Mouse (Mus musculus) MEL (cell line): ENCODE results near the gene Rnf26. TPM values are rescaled to one million over a fixed set of nuclear protein-coding genes. Genes with fewer than 3 reads are reported as not detected.

ENCODE experiments used
- polyA plus RNA-seq, 2 experiments: library from polyadenylated mRNA; stranded (reverse) in 1 of 2; unstranded in 1 of 2; fragments of >175 nt in 1 of 2; fragments of >200 nt in 1 of 2; gene quantifications; 2 replicates each; pipeline versions ENCODE4 v1.2.1 to v1.2.4; 2012; ENCODE audit warnings: low replicate concordance in 2 of 2, low read depth in 1 of 2; ENCODE audit not compliant: insufficient read length in 2 of 2, insufficient read depth in 1 of 2, missing spikeins in 1 of 2
- total RNA-seq: library from RNA; depleted of rRNA; stranded (reverse); fragments of 300-350 nt; gene quantifications from 2 replicates; pipeline ENCODE4 v1.2.3, GENCODE M21; 2012; rRNA removed

Gene Rnf26
- total and polyA plus RNA-seq, 3 experiments: 14.0 to 55.1 TPM; not detected in 1

Other genes starting within 250 kb of the Rnf26 start
- gene Thy1, start 70.1 kb downstream of the Rnf26 start, total RNA-seq: 1.5 and 4.0 TPM in 2 replicates
- gene Thy1, start 70.1 kb downstream of the Rnf26 start, polyA plus RNA-seq: 10 to 100 TPM in 1 of 2 experiments, not detected in 1; 24.0 TPM
- 3.6 and 4.3 TPM in 2 replicates for gene Usp2, start 46.5 kb downstream of the Rnf26 start, total RNA-seq
- 10 to 100 TPM in 1 of 2 experiments, not detected in 1; 13.9 TPM for gene Usp2, start 46.5 kb downstream of the Rnf26 start, polyA plus RNA-seq
- not detected in 2 replicates for gene Mfrp, start 11.8 kb downstream of the Rnf26 start, total RNA-seq
- gene Mfrp, start 11.8 kb downstream of the Rnf26 start, polyA plus RNA-seq: under 1 TPM in 1 of 2 experiments, not detected in 1; 0.10 TPM
- gene C1qtnf5, start 6.3 kb downstream of the Rnf26 start, total RNA-seq: 0.19 TPM in 1 of 2 replicates, not detected in the other
- gene C1qtnf5, start 6.3 kb downstream of the Rnf26 start, polyA plus RNA-seq: under 1 TPM in 1 of 2 experiments, not detected in 1; 0.13 TPM
- gene Gm49380, start within 50 bp of the Rnf26 start, total RNA-seq: not detected in 2 replicates
- under 1 TPM in 1 of 2 experiments, not detected in 1; 0.24 TPM for gene Gm49380, start within 50 bp of the Rnf26 start, polyA plus RNA-seq
- 0.10 and 0.15 TPM in 2 replicates for gene Mcam, start 21.0 kb upstream of the Rnf26 start, total RNA-seq
- under 1 TPM in 1 of 2 experiments, not detected in 1; 0.88 TPM for gene Mcam, start 21.0 kb upstream of the Rnf26 start, polyA plus RNA-seq
- 9.1 and 14.9 TPM in 2 replicates for gene Cbl, start 120.5 kb upstream of the Rnf26 start, total RNA-seq
- gene Cbl, start 120.5 kb upstream of the Rnf26 start, polyA plus RNA-seq: 10 to 100 TPM; 36.8 to 41.1 TPM
- not detected in 2 replicates for gene Ccdc153, start 127.2 kb upstream of the Rnf26 start, total RNA-seq
- not detected for gene Ccdc153, start 127.2 kb upstream of the Rnf26 start, polyA plus RNA-seq
- gene Pdzd3, start 138.0 kb upstream of the Rnf26 start, total RNA-seq: not detected in 2 replicates
- under 1 TPM in 1 of 2 experiments, not detected in 1; 0.06 TPM for gene Pdzd3, start 138.0 kb upstream of the Rnf26 start, polyA plus RNA-seq
- 1.2 and 1.5 TPM in 2 replicates for gene Nlrx1, start 155.1 kb upstream of the Rnf26 start, total RNA-seq
- gene Nlrx1, start 155.1 kb upstream of the Rnf26 start, polyA plus RNA-seq: 1 to 10 TPM in 1 of 2 experiments, not detected in 1; 7.0 TPM
- gene Abcg4, start 175.1 kb upstream of the Rnf26 start, total RNA-seq: 2.5 and 4.1 TPM in 2 replicates
- gene Abcg4, start 175.1 kb upstream of the Rnf26 start, polyA plus RNA-seq: 10 to 100 TPM in 1 of 2 experiments, not detected in 1; 17.1 TPM
- gene Hinfp, start 192.2 kb upstream of the Rnf26 start, total RNA-seq: 14.3 and 16.4 TPM in 2 replicates
- 10 to 100 TPM in 1 of 2 experiments, not detected in 1; 31.3 TPM for gene Hinfp, start 192.2 kb upstream of the Rnf26 start, polyA plus RNA-seq
- gene C2cd2l, start 206.8 kb upstream of the Rnf26 start, total RNA-seq: 4.3 and 4.7 TPM in 2 replicates
- 10 to 100 TPM in 1 of 2 experiments, not detected in 1; 10.9 TPM for gene C2cd2l, start 206.8 kb upstream of the Rnf26 start, polyA plus RNA-seq
- 12.7 and 14.9 TPM in 2 replicates for gene Dpagt1, start 212.5 kb upstream of the Rnf26 start, total RNA-seq
- gene Dpagt1, start 212.5 kb upstream of the Rnf26 start, polyA plus RNA-seq: 10 to 100 TPM in 1 of 2 experiments, not detected in 1; 43.5 TPM
- gene H2afx, start 221.2 kb upstream of the Rnf26 start, total RNA-seq: 805 and 828 TPM in 2 replicates
- 10 to 100 TPM in 1 of 2 experiments, not detected in 1; 89.6 TPM for gene H2afx, start 221.2 kb upstream of the Rnf26 start, polyA plus RNA-seq
- gene Hmbs, start 230.7 kb upstream of the Rnf26 start, total RNA-seq: 110 and 145 TPM in 2 replicates
- 100 to 1,000 TPM in 1 of 2 experiments, not detected in 1; 138 TPM for gene Hmbs, start 230.7 kb upstream of the Rnf26 start, polyA plus RNA-seq
- 18.4 and 18.6 TPM in 2 replicates for gene Vps11, start 248.2 kb upstream of the Rnf26 start, total RNA-seq
- 10 to 100 TPM in 1 of 2 experiments, not detected in 1; 27.1 TPM for gene Vps11, start 248.2 kb upstream of the Rnf26 start, polyA plus RNA-seq